Mouse (Mus musculus) ovary, postnatal 14 days (tissue): ENCODE measurements around the gene Cant1.
"Not testable (repeated sequence)": the region's sequence is repeated elsewhere in the genome, so short reads cannot be mapped to it uniquely, and the experiment has no call there.

Source experiments
- DNase-seq: peaks from one replicate; pipeline ENCODE4 v3.0.0; 2022; ENCODE audit warnings: low spot score

Gene Cant1

DNA sequence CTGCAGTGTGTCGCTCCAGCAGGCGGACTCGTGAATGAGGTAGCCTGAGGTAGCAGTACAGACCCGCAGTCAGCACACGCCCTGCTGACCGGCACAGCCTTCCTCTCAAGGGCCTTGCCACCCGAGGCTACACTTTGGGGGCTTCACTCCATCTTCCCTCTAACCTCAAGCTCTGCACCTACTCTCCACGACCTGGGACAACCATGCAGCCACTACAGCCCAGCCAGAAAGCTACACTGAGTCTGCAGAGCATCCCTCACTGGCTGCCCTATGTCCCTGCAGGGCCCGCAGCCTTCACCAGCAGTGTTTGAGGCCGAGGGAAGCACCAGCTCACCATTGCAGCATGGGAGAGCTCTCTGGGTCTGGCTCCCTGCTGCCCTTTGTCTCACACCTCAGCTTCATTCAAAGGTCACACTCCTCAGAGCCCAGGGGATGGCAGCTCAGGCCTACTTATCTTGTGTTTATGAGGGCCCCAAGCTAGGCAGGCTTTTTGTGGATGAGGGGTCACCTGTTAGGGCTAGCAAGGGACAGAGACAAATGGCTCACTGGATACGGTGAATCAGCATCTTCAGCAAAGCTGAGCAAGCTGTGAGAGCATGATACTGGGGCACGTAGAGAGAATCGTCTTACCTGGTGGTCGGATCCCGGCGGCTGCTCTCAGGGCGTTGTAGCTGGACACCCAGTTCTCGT, 10.7 kb downstream of the Cant1 start:
- DNase-seq, result no peak

DNA sequence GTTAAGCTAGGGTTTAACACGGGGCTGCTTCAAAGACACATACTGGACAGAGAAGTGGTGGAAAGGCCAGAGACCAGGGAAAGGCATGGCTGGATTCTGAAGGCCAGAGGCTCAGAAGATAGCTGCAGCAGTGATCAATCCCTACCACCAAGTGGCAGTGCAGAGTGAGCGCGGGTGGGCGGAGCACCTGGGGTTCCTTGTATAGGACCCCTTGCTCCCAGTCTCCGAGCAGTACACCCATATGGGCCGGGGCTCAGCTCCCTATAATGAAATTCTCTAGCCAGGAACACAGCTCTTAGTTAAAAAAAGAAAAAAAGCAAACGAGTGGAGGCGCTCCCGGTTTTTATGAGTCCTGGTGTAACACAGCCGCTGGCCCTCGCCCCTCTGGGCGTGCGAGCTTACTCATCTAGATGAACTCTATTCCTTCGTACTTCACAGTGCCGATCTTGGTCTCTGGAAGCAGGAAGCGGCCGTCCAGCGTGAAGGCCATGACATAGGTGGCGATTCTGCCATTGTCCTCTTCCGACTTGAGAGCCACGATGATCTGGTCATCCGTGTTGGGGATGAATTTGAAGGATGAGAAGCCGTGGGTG, 11.5 kb downstream of the Cant1 start:
- DNase-seq, result peak; percentile 53

DNA sequence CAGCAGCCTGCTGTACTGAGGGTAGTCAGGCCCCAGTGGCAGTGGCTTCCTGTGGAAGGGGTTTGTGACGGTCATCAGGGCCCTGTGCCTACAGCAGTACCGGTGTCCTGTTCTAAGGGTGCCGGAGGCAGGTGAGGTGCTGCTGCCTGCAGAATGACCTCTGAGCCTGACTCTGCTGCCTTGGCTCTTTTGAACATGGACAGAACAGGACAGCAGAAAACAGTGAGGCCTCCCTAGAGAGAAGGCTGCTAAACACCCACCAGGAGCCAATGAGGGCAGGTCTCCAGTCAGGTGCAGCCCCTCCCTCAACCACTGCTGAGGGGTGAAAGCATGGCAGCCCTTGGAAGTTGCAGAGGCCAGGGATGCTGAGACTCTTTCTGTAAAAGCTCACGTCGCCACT, 12.4 kb downstream of the Cant1 start:
- DNase-seq, result no peak

DNA sequence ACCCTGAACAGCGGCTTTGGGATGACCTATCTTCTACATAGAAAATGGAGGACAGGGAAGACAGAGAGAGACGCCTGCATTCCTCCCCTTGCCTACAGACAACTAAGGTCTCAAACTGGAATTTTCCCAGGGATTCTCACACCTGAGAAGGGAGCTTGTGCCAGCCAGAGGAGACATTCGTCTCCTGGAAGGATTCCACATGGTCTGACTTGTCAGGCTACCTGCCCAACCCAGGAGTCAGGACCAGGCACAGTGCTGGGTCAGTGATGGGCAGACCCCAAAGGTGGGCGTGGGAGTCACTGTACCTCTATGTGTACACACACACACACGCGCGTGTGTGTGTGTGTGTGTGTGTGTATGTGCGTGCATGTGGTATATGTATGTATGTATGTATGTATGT, 13.6 kb downstream of the Cant1 start:
- DNase-seq, result no peak

DNA sequence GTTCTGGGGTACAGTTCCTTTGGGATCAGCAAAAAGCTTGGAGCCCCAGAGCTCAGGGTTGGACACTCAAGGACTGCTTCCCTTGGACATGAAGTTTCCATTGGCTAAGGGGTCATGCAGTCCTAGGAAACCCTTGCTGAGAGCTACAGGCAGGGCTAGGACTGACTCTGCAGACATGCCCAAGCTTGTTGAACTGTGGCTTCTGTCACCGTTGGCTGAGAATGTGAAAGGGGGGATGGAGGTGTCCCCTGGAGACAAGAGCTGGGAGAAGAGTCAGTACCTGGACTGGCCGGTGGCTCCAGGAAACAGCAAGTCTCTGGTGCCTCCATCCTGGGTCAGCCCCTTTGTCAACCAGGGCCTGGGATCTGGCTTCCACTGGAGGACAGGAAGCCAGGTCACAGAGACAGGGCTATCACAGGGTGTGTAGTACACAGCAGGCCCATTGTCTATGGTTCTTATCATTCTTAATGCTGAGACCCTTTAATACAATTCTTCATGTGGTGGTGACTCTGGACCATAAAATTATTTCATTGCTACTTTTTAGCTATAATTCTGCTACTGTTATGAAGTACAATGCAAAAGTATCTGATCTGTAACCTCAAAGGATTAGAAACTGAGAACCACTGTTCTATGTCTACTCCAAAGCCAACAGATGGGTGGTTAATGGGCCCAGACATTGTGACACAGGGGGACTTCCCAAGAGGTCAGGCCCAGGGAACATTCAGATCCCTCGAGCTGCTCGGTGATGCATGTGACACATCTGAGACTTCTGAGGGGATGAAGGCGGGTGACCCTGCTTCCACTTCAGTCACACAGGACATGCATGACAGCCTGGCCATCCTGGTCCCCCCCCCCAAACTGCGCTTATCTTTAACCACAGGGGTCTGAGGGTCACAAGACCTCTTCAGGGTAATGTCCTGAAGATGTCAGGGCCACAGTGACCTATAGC, 14.7 kb downstream of the Cant1 start:
- no peak for DNase-seq

DNA sequence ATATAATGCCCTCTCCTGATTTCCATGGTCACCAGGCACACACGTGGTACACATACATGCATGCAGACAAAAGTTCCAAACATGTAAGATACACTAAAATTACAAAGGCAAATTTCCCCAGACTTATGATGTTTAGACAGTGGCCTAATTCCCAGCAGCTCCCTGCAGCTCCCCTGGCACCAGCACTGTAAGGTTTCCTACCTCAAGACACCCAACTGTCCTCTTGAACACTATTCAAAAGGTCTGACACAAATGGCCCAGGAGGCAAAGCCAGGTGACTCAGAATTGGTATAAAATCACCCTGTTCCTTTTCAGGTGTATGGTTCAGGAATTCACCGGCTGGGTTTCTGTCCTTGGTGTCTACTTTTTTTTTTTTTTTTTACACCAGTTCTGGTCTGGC, 15.7 kb downstream of the Cant1 start:
- no peak for DNase-seq

DNA sequence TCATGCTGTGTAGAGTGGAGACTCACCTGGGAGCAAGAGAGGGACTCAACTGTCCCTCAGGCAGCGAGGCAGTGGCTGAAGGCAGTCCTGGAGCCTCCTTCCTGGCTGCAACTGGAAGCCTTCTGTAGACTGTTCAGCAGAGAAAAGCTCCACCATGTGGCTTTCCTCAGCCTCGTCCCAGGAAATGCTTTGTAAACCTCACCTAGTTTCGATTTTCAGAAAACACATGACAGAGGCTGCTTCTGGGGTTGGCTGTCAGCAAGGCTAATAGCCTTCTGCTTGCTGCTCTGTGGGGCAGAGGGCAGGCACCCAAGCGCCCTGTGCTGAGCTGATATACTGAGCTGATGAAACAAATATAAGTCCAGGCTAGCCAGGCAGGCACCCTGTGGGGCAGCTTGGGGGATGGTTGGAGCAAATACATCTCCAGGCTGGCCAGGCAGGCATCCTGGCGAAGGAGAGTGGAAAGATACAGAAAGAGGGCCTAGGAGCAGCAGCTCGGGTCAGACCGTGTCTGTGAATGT, 17.1 kb downstream of the Cant1 start, which contains the start of gene Lgals3bp:
Lgals3bp (minus strand) TSS at position 333 of the 521 bp plus-strand sequence.
- DNase-seq, result peak; percentile 53

DNA sequence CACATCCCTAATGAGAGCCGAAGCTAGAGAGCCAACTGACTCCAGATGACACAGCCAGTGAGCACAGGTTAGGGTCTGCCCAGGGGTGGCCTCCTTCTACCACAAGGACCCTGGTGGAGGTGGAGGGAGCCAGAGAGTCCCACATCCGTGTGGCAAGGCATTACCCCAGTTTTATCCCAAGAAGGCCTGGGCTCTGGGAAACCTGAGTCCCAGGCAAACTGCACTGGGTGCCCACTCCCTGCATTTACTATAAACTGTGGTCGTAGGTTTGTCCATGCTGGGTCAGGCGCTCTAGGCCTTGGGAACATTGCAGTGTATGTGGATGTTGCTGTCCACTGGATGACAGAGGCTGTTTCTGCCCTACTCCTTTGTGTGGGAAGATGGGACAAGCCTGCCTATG, 17.7 kb downstream of the Cant1 start:
- no peak for DNase-seq

DNA sequence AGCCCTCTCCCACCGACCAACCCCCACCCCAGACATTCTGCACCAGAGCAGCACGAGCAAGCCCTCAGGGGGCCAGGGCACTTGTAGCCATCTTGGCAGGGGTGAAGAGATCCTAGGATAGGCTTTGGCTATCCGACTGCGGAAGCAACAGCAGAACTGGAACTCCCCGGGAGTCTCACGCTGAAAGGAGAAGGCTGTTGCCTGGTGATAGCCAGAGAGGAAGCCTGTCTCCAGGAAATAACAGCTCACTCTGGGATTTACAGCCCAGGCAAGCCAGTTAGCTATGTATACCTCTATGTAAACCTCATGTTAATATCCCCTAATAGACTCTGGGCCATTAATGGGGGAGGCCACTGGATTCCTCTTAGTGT, 18.3 kb downstream of the Cant1 start:
- DNase-seq, result no peak

DNA sequence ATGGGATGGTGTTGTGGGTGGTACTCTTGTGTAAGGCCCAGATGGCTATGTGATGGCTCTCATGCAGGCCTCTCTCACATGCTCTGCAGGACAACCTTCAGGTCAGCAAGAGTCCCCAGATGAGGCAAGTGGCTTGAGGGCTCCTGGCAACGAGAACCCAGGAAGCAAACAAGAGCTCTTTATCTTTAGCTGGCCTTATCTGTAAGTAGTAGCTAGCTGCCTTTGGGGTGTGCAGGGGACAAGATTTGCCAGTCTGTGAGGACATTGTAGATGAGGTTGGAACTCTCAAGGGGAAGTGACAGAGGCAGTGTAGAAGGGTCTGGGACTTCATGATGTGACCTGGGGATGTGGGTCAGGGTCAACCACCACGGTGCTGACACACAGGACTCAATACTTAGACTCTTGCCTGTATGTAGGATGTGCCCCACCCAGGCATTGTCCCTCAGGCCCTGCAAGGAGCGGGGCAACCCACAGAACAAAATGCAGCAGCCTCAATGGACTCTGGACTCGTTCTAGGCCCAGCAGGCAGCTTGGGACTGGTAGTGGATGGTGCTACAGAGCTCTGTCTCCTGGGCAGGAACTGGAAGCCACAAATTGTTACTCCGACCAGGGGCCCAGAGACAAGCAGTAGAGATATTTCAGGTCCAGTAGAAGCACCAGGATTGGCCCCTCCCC, 18.9 kb downstream of the Cant1 start:
- no peak for DNase-seq

DNA sequence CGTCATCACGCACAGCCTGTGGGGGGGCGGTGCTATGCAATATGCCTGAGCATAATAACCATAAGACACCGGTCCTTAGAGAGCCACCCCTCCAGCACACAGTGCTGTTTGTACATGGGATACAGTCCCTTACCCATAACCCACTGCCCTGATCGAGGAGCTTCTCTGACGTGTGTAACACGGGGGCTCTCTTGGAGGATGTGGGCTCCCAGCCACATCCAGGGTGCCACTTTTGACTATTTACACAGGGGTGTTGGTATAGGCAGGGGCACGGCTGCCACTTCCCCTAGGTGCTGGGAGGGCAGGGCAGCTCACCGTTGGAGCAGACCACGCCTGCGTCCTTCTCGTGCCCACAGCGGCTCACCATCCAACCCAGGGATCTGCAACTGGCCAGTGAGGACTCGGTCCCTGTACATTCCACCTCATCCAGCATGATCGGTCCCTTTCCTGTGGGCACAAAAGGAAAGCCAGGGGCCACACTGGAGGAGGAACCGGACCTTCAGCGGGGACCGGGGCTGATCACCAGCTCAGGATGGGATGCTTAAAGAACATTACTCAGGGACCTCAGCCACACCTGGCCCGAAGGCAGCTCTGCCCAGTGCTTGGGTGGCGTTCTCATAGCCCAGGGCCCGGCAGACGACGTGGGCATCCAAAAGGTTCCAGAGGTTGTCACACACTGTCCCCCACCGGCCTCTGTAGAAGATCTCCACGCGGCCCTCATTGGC, 20.9 kb downstream of the Cant1 start:
- DNase-seq, result no peak

DNA sequence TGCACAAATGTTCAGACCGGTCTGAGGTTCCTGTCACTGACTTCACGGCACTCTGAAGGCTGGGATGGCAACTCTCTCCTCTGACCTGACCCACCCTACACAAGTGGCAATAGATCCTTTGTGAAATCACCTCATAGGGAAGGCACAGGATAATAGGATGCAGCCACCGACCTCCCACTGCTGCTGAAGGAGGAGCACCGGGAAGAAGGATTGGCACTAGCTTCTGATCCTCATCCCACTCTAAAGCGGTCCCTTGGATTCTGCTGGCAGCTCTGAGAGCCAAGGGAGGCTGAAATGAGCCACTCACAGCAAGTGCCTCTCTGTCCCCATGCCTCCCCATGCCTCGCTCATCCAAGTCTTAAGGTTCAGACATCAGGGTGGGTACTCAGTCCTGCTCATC, 24.3 kb downstream of the Cant1 start:
- no peak for DNase-seq

DNA sequence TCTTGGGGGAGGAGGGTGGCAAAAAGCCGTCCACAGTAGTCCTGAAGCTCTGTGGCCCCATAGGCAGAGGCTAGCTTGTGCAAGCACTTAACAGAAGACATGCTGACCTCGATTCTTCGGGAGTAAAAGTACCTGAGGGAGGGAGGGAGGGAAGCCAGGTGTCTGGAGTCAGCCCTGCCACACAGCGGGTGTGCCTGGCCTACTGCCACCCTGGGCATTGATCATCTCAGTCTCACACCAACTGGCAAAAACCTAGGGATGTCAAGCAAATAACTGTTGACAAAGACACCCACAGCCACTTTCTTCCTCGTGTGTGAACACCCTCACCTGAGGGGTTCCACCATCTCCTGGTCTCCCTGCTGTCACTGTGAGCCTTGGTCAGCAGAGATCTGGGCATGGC, 24.9 kb downstream of the Cant1 start:
- no peak for DNase-seq

DNA sequence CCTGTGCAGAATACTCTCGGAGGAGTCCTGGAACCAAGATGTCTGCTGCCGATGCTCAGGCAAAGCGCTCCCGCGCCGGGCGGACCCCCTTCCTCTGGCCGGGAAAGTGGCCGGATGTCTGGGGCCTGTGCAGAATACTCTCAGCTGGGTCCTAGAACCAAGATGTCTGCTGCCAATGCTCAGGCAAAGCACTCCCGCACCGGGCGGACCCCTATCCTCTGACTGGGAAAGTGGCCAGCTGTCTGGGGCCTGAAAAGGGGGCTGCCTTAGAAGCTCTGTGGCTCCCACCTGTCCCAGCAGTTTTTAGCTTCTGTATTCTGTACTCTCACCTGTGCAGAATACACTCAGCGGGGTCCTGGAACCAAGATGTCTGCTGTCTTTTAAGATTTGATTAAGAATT, 31.1 kb downstream of the Cant1 start:
- DNase-seq, result not testable (repeated sequence)

DNA sequence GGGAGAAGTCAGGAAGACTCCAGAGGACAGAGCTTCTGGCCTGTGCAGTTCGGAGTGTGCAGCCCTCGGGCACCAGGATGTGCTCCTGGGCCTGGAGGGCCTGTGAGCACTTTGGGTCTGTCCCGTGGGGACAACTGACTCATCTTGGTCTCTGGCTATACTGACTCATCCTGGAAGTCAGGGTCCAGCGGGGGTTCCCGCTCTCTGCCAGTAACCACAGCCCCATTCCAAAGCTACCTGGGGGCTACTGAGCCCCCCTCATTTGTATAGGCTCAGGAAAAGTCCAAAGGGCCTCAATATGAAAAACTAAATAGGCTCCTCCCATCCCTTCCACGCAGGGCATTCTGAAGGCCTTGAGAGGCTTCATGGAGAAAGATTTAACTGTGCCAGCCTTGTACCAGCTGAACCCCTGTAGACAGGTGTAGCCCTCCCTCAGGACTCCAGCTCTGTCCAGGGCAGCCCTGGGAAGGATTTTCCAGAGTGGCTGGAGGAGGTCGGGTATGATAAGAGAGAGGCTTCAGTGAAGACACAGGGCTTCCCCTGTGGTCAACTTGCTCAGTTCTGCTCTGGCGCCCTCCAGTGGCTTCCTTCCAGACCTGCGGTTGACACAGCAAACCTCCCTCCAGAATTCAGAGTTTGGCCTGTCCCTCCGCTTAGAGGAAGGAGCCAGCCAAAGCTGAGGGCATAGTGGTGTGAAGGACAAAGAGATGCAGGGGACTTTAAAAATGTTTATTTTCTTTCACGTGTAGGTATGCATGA, 39.5 kb downstream of the Cant1 start:
- peak; percentile 85 for DNase-seq

DNA sequence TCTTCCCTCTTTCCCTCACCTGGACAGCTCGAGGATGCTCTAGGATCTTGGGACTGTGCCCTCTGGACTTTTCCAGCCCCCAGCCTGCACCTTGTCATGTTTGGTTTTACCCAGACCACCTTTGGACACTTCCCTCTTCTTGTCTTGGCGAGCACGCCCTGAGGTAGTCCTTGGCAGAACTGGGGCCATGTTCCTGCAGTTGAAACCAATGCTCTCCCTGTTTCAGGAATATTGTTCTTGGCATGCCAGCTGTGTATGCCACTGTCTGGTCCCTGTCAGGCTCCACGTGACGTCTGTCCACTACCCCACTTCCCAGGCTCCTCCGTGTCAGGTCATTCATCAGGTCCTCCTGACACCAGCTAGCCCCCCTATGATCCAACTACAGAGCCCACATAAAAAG, 40.2 kb downstream of the Cant1 start:
- DNase-seq, result no peak

DNA sequence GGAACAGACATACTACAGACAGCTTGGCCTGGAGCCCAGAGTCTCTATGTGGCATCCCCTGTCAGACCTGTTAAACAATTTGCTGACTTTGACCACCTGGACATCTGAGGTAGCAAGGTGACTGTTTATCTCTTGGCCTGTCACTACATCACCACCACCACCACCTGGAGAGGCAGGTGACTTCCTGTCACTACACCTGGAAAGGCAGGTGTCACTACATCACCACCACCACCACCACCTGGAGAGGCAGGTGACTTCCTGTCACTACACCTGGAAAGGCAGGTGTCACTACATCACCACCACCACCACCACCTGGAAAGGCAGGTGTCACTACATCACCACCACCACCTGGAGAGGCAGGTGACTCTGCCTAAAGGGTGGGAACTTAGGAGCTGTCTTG, 42.6 kb downstream of the Cant1 start:
- not testable (repeated sequence) for DNase-seq

DNA sequence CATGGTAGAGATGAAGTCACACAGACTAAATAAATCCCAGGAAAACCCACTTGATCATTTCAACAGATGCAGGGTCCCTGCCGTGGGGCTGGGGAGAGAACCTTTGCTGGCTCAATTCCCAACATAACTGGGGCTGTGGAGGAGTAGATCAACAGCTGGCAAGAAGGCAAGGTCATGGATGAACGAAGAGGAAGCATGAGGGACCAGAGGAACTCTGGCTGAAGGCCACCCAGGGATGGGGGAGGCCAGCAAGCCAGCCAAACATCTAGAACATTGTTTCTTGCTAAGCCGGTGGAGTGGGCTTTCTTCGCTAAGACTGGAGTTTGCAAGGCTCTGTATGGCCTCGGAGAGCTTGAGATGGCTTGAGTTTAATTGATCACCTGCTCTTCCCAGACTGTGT, 43.0 kb downstream of the Cant1 start:
- DNase-seq, result peak; percentile 47

DNA sequence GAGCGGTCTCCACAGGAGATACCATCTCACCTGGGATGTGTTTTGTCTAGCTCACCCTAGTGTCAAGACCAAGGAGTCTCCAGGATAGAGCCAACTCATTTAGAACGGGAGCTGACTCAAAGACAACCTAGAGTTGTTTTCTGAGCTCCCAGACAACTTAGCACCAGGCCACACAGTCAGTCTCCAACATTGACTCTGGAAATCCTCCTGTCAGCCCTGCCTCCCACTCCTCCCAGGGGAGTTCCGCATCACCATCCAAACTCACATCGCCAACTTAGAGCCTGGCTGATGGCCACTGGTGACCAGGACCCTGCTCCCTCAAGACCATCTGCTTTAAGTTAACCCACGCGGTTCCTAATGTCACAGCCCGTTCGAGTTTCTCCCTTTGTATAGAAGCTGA, 43.4 kb downstream of the Cant1 start:
- no peak for DNase-seq

DNA sequence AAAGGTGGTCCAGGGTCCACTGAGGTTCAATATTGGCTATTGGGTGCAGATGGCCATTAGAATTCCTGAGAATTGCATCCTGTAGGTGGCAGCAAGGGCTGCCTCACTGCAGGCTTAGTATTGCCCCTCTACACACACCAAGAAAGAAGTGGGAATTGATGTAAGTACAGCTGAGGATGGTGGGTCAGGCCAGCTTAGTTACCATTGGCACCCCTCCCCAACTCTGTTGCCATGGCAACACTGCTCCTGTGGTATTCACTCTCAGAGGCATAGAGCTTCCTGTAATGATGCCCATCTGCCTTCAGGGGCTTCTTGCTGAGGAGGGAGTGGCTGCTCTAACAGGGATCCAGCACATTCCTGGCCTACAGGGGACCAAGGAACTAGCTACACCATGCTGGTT, 43.9 kb downstream of the Cant1 start:
- DNase-seq, result no peak

DNA sequence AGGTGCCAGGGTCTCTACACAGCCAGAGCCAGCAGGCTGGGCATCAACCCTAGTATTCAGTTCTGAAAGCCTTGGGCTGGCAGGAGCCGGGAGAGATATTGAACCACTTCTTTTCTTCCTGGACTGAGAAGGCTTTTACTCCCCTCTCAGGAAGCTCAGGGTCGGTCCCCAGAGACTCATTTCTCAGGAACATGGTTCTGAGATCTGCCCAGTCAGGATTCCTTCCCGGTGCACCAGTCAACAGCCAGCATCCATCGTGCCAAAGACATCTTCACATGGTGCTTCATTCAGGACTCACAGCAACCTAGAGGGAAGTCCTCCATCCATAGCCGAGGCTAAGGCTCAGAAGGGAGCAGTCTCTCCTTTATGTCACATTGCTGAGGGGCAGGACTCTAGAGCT, 44.4 kb downstream of the Cant1 start:
- DNase-seq, result no peak
